Mouse (Mus musculus) kidney, embryonic 16.5 days (tissue): ENCODE measurements around the gene Gabarapl2. TPM values are rescaled to one million over a fixed set of nuclear protein-coding genes. Genes with fewer than 3 reads are reported as not detected.
"Not testable (repeated sequence)": the region's sequence is repeated elsewhere in the genome, so short reads cannot be mapped to it uniquely, and the experiment has no call there.

Experiments
- ATAC-seq: fragments of 200-750 bp; cut with Nextera tagmentation; 2 replicates; pipeline ENCODE4 v1.8.0; 2017; ENCODE audit warnings: moderate TSS enrichment; ENCODE audit not compliant: low FRiP score, low TSS enrichment
- H3K27ac ChIP-seq: fragments of 300-500 bp; sonication (generic); 2 replicates; pipeline ENCODE4 v1.5.1; 2014; ENCODE audit warnings: low read length
- H3K27me3 ChIP-seq: fragments of 300-500 bp; sonication (generic); 2 replicates; pipeline ENCODE4 v1.6.1; 2014; ENCODE audit warnings: low read length, control low read depth, mixed read lengths; ENCODE audit not compliant: insufficient read depth
- H3K36me3 ChIP-seq: fragments of 300-500 bp; sonication (generic); 2 replicates; pipeline ENCODE4 v1.6.1; 2014; ENCODE audit warnings: low read length, control low read depth, mixed read lengths; ENCODE audit not compliant: insufficient read depth
- H3K4me1 ChIP-seq: fragments of 300-500 bp; sonication (generic); 2 replicates; pipeline ENCODE4 v1.6.1; 2014; ENCODE audit warnings: low read length, control low read depth, mixed read lengths; ENCODE audit not compliant: insufficient read depth
- H3K4me2 ChIP-seq: fragments of 300-500 bp; sonication (generic); replicated peaks from 2 replicates; pipeline ENCODE4 v1.6.1; 2014; ENCODE audit warnings: low read depth, low read length
- H3K4me3 ChIP-seq: fragments of 300-500 bp; sonication (generic); 2 replicates; pipeline ENCODE4 v1.5.1; 2014; ENCODE audit warnings: mild to moderate bottlenecking, low read length
- H3K9ac ChIP-seq: fragments of 300-500 bp; sonication (generic); replicated peaks from 2 replicates; pipeline ENCODE4 v1.6.1; 2014; ENCODE audit warnings: low read length
- H3K9me3 ChIP-seq: fragments of 300-500 bp; sonication (generic); 2 replicates; pipeline ENCODE4 v1.6.1; 2016; ENCODE audit warnings: low read length, control low read depth
- WGBS: fragments of 180-500 bp; shearing (Covaris S2); extraction: QIAGEN DNeasy Blood & Tissue Kit; methylation state at CpG from one replicate; pipeline ENCODE4 v1.1.7; 2014; 5-methylcytosine and 5-hydroxymethylcytosine counted together
- polyA plus RNA-seq: library from polyadenylated mRNA; unstranded; fragments of >200 nt; fragmentation: Nextera tagmentation; extraction: Ambion mirVana; gene quantifications from 2 replicates; pipeline ENCODE4 v1.2.1, GENCODE M21; 2015

Gabarapl2 gene
- polyA plus RNA-seq, 1 experiment from 2014 or later = 202 TPM

- Histone ChIP-seq H3K27ac (peak within 1 kb of the TSS; percentile 81), H3K27me3 (no peaks in the 10 kb centered on the region), H3K36me3 (no peaks in the 10 kb centered on the region), H3K4me2 (peak within 1 kb of the TSS; percentile 85), H3K4me3 (peak within 1 kb of the TSS; percentile 72), H3K9ac (peak within 1 kb of the TSS; percentile 77), H3K9me3 (no peaks in the 10 kb centered on the region), H3K4me1 (peaks cover 15% of the 10 kb centered on the region)
- ATAC-seq = peak; percentile 99
- WGBS = under 1% methylated on average over 53 of the region's 53 CpGs
Measured at GRCm38 (mm10) chr8:111933348-111934076, 7.0 kb upstream of the Gabarapl2 start, which contains the start of gene Tmem231. Gene Tmem231 (minus strand): TSS chr8:111933881.

- Histone ChIP-seq H3K27me3 (no peaks in the 10 kb centered on the region), H3K4me2 (no peak overlapping the region), H3K9ac (no peak overlapping the region), H3K4me3 (no peak overlapping the region), H3K27ac (no peak overlapping the region), H3K4me1 (peaks cover 15% of the 10 kb centered on the region), H3K9me3 (no peaks in the 10 kb centered on the region), H3K36me3 (no peaks in the 10 kb centered on the region)
- WGBS = 88% methylated on average over 2 of the region's 2 CpGs
- no peak for ATAC-seq
Measured at GRCm38 (mm10) chr8:111934201-111934600, 6.3 kb upstream of the Gabarapl2 start.

GRCm38 (mm10) chr8:111937184-111937583, 3.3 kb upstream of the Gabarapl2 start:
- peaks cover 22% of the 10 kb centered on the region for H3K4me1 ChIP-seq
- 71% methylated on average over 3 of the region's 3 CpGs for WGBS
- H3K9me3 ChIP-seq = no peaks in the 10 kb centered on the region
- H3K27ac ChIP-seq = no peak overlapping the region
- ATAC-seq = no peak
- H3K9ac ChIP-seq = no peak overlapping the region
- no peak overlapping the region for H3K4me2 ChIP-seq
- no peaks in the 10 kb centered on the region for H3K36me3 ChIP-seq
- no peaks in the 10 kb centered on the region for H3K27me3 ChIP-seq
- H3K4me3 ChIP-seq = no peak overlapping the region

- not testable (repeated sequence) for H3K9me3 ChIP-seq, H3K4me3 ChIP-seq, H3K9ac ChIP-seq, H3K27me3 ChIP-seq, H3K4me2 ChIP-seq, H3K36me3 ChIP-seq, H3K27ac ChIP-seq, ATAC-seq
- H3K4me1 ChIP-seq = peaks cover 13% of the 10 kb centered on the region
- WGBS = 92% methylated on average over 8 of the region's 9 CpGs
Measured at GRCm38 (mm10) chr8:111938076-111938985, 2.2 kb upstream of the Gabarapl2 start.

- H3K9me3 ChIP-seq = no peaks in the 10 kb centered on the region
- peak overlapping the region; percentile 55 for H3K9ac ChIP-seq
- H3K27me3 ChIP-seq = no peaks in the 10 kb centered on the region
- H3K27ac ChIP-seq = peak overlapping the region; percentile 86
- 5% methylated on average over 10 of the region's 10 CpGs for WGBS
- peak overlapping the region; percentile 93 for H3K4me2 ChIP-seq
- H3K4me3 ChIP-seq = peak overlapping the region; percentile 99
- H3K36me3 ChIP-seq = 0 out of 2 replicates have a peak, but pooled peaks cover 16% of the 10 kb centered on the region
- peaks cover 13% of the 10 kb centered on the region for H3K4me1 ChIP-seq
- peak; percentile 91 for ATAC-seq
Measured at GRCm38 (mm10) chr8:111939516-111940142, 874 bp upstream of the Gabarapl2 start.

GRCm38 (mm10) chr8:111941101-111941454, 575 bp downstream of the Gabarapl2 start:
- Histone ChIP-seq H3K9ac (peak overlapping the region; percentile 87), H3K4me1 (peaks cover 13% of the 10 kb centered on the region), H3K9me3 (no peaks in the 10 kb centered on the region), H3K27ac (peak overlapping the region; percentile 82), H3K4me3 (peak overlapping the region; percentile 99), H3K36me3 (peaks cover 23% of the 10 kb centered on the region; the same call in 1 of the 2 replicates), H3K4me2 (peak overlapping the region; percentile 93), H3K27me3 (no peaks in the 10 kb centered on the region)
- peak; percentile 47 for ATAC-seq
- WGBS = 0% methylated on average over 23 of the region's 23 CpGs

GRCm38 (mm10) chr8:111943544-111943943, 3.0 kb downstream of the Gabarapl2 start:
- no peak overlapping the region for H3K9ac ChIP-seq
- H3K27me3 ChIP-seq = no peaks in the 10 kb centered on the region
- no peak overlapping the region for H3K27ac ChIP-seq
- peaks cover 13% of the 10 kb centered on the region for H3K4me1 ChIP-seq
- no peak for ATAC-seq
- 89% methylated on average over 2 of the region's 2 CpGs for WGBS
- peaks cover 31% of the 10 kb centered on the region for H3K36me3 ChIP-seq
- no peaks in the 10 kb centered on the region for H3K9me3 ChIP-seq
- no peak overlapping the region for H3K4me3 ChIP-seq
- H3K4me2 ChIP-seq = no peak overlapping the region

- H3K4me2 ChIP-seq = no peak overlapping the region
- no peak for ATAC-seq
- no peak overlapping the region for H3K27ac ChIP-seq
- H3K27me3 ChIP-seq = no peaks in the 10 kb centered on the region
- no peak overlapping the region for H3K9ac ChIP-seq
- H3K36me3 ChIP-seq = peaks cover 43% of the 10 kb centered on the region
- no peak overlapping the region for H3K4me3 ChIP-seq
- no peaks in the 10 kb centered on the region for H3K4me1 ChIP-seq
- no peaks in the 10 kb centered on the region for H3K9me3 ChIP-seq
- WGBS = 89% methylated on average over 2 of the region's 2 CpGs
Measured at GRCm38 (mm10) chr8:111947144-111947543, 6.6 kb downstream of the Gabarapl2 start.

- H3K4me1 ChIP-seq = no peaks in the 10 kb centered on the region
- no peak overlapping the region for H3K4me2 ChIP-seq
- no peak overlapping the region for H3K27ac ChIP-seq
- H3K9ac ChIP-seq = no peak overlapping the region
- H3K27me3 ChIP-seq = no peaks in the 10 kb centered on the region
- no peak for ATAC-seq
- no peak overlapping the region for H3K4me3 ChIP-seq
- 89% methylated on average over 8 of the region's 8 CpGs for WGBS
- H3K9me3 ChIP-seq = no peaks in the 10 kb centered on the region
- peaks cover 43% of the 10 kb centered on the region for H3K36me3 ChIP-seq
Measured at GRCm38 (mm10) chr8:111947954-111948353, 7.5 kb downstream of the Gabarapl2 start.
